Mouse (Mus musculus) heart, postnatal 0 days (tissue): Measurements from ENCODE around the gene 1110032A03Rik.

Source experiments
- CTCF ChIP-seq: IDR thresholded peaks from 2 replicates; pipeline ENCODE4 v1.5.1; 2016; ENCODE audit warnings: antibody characterized with exemption, control low read depth, low read depth
- EP300 ChIP-seq: IDR thresholded peaks from 2 replicates; pipeline ENCODE4 v1.6.1; 2016; ENCODE audit warnings: antibody characterized with exemption, low read depth

DNA sequence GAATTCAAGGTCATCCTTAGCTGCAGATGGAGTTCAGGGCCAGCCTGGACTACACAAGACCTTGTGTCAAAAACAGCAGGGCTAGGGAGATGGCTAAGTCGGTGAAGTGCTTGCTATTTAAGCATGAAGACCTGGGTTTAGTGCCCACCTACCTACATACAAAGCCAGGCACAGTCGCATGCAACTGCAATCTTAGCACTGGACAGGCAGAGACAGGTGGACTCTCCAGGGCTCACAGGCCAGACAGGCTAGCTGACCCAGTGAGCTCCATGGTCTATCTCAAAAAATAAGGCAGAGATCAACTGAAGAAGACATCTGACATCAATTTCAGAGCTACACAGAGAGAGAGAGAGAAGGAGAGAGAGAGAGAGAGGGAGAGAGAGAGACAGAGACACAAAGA lies 51.2 kb downstream of the 1110032A03Rik start:
- TF ChIP-seq CTCF = no peak
- no peak for TF ChIP-seq EP300
